Mouse (Mus musculus): Measurements from ENCODE around the gene Ccdc51. TPM values are rescaled to one million over a fixed set of nuclear protein-coding genes. Genes with fewer than 3 reads are reported as not detected.

Gene Ccdc51
- polyA plus RNA-seq, 1 experiment from 2014 or later: 10.6 TPM

DNA sequence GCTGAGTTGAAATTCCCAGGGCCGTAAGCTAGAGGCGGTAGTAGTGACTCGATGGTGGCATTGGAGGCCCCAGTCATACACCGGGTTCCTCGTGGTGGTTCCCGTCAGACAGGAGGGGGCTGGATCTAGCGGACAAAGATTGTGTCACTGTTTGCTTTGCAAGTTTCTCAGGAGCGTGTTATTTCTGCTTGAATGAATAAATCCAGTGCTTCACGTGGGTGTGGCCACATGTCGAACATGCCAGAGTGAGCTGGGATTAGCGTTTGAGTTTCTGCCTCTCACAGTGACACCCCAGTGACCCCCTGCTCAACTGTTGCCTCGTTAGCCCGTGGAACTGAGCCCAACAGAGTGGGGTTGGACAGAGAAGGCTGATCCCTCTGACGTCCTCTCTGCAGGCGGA is 8.2 kb downstream of the Ccdc51 start:
- no peak for TF ChIP-seq CTCF (IDR thresholded peaks at IDR 0.05; ENCODE audit: low read depth)
- no peaks in the 10 kb centered on the region for H3K9me3 ChIP-seq (ENCODE audit: low read depth, low read length)
- no peaks in the 10 kb centered on the region for H3K27me3 ChIP-seq (ENCODE audit: insufficient read depth, low read length)
- no peak overlapping the region for H3K4me3 ChIP-seq (ENCODE audit: low read depth, low read length)
- peaks cover 13% of the 10 kb centered on the region; the same call in 1 of the 2 replicates for H3K36me3 ChIP-seq (ENCODE audit: insufficient read depth)
- WGBS: 55% methylated on average over 15 of the region's 15 CpGs
- H3K4me1 ChIP-seq (ENCODE audit: insufficient read depth): peaks cover 14% of the 10 kb centered on the region
- H3K27ac ChIP-seq (ENCODE audit: low read depth): 0 out of 2 replicates have a peak overlapping the region, but pooled peaks have one; percentile 12
- no peak overlapping the region for H3K4me2 ChIP-seq
- H3K9ac ChIP-seq: no peak overlapping the region
- ATAC-seq (ENCODE audit: insufficient read depth) (no peak), DNase-seq (peak; percentile 21)

- peaks cover 14% of the 10 kb centered on the region for H3K4me1 ChIP-seq (ENCODE audit: insufficient read depth)
- DNase-seq: no peak
- WGBS: 81% methylated on average over 8 of the region's 8 CpGs
- no peak overlapping the region for H3K9ac ChIP-seq
- TF ChIP-seq CTCF (IDR thresholded peaks at IDR 0.05; ENCODE audit: low read depth): no peak
- H3K27ac ChIP-seq (ENCODE audit: low read depth): no peak overlapping the region
- H3K4me2 ChIP-seq: no peak overlapping the region
- peaks cover 13% of the 10 kb centered on the region; the same call in 1 of the 2 replicates for H3K36me3 ChIP-seq (ENCODE audit: insufficient read depth)
- H3K9me3 ChIP-seq (ENCODE audit: low read depth, low read length): no peaks in the 10 kb centered on the region
- H3K27me3 ChIP-seq (ENCODE audit: insufficient read depth, low read length): no peaks in the 10 kb centered on the region
- H3K4me3 ChIP-seq (ENCODE audit: low read depth, low read length): no peak overlapping the region
- ATAC-seq (ENCODE audit: insufficient read depth): no peak
These were observed 9.5 kb downstream of the Ccdc51 start for GRCm38 (mm10) chr9:109091802-109092201.

GRCm38 (mm10) chr9:109092799-109093198 is 10.5 kb downstream of the Ccdc51 start:
- ATAC-seq (ENCODE audit: insufficient read depth) (no peak), DNase-seq (no peak)
- H3K4me3 ChIP-seq (ENCODE audit: low read depth, low read length): no peak overlapping the region
- no peak overlapping the region for H3K9ac ChIP-seq
- H3K9me3 ChIP-seq (ENCODE audit: low read depth, low read length): no peaks in the 10 kb centered on the region
- peaks cover 13% of the 10 kb centered on the region; the same call in 1 of the 2 replicates for H3K36me3 ChIP-seq (ENCODE audit: insufficient read depth)
- no peak overlapping the region for H3K27ac ChIP-seq (ENCODE audit: low read depth)
- WGBS: 42% methylated on average over 6 of the region's 6 CpGs
- H3K4me2 ChIP-seq: no peak overlapping the region
- H3K4me1 ChIP-seq (ENCODE audit: insufficient read depth): peaks cover 17% of the 10 kb centered on the region
- no peak for TF ChIP-seq CTCF (IDR thresholded peaks at IDR 0.05; ENCODE audit: low read depth)
- H3K27me3 ChIP-seq (ENCODE audit: insufficient read depth, low read length): no peaks in the 10 kb centered on the region

GRCm38 (mm10) chr9:109093786-109094552 is 11.7 kb downstream of the Ccdc51 start:
- peak overlapping the region; percentile 98; the same call in 1 of the 2 replicates for H3K9ac ChIP-seq
- WGBS: 7% methylated on average over 11 of the region's 11 CpGs

DNA sequence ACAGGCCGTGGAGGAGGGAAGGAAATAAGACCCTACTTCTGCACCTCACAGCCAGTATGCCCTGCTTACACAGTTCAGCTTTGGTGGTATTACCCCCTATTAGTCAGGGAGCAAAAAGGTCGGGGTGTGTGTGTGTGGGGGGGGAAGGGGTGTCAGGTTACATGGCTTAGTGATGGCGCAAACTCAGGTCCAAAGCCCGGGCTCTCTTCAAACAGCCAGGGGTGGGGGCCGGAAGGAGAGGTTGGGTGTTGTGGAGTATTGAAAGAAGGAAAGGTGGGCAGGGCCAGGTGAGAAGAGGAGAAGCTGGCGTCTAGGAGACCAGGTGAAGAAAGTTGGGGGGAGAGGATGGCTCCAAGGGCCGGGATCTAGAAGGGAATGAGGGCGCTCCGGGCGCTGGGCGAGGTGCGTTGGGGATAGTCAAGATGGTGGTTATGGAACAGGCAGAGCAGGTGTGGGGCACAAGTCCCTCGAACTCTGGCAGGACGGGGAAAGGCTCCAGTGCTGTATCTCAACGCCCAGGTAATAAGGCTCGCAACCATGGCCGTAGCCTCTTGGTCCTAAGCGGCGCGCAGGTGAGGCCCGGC is 12.4 kb downstream of the Ccdc51 start:
- Histone ChIP-seq H3K9me3 (ENCODE audit: low read depth, low read length) (no peaks in the 10 kb centered on the region), H3K4me3 (ENCODE audit: low read depth, low read length) (peak overlapping the region; percentile 72), H3K4me2 (peak overlapping the region; percentile 87), H3K27me3 (ENCODE audit: insufficient read depth, low read length) (no peaks in the 10 kb centered on the region), H3K27ac (ENCODE audit: low read depth) (peak overlapping the region; percentile 99), H3K9ac (peak overlapping the region; percentile 98), H3K36me3 (ENCODE audit: insufficient read depth) (peaks cover 10% of the 10 kb centered on the region; the same call in 1 of the 2 replicates), H3K4me1 (ENCODE audit: insufficient read depth) (peaks cover 32% of the 10 kb centered on the region)
- ATAC-seq (ENCODE audit: insufficient read depth) (peak; percentile 11), DNase-seq (peak; percentile 67)
- WGBS: 2% methylated on average over 21 of the region's 21 CpGs
- TF ChIP-seq CTCF (IDR thresholded peaks at IDR 0.05; ENCODE audit: low read depth): no peak

More at GRCm38 (mm10) chr9:109093786-109094552, 11.7 kb downstream of the Ccdc51 start:
- Histone ChIP-seq H3K9me3 (ENCODE audit: low read depth, low read length) (no peaks in the 10 kb centered on the region), H3K4me3 (ENCODE audit: low read depth, low read length) (peak overlapping the region; percentile 72), H3K4me2 (peak overlapping the region; percentile 87), H3K27me3 (ENCODE audit: insufficient read depth, low read length) (no peaks in the 10 kb centered on the region), H3K27ac (ENCODE audit: low read depth) (peak overlapping the region; percentile 99), H3K36me3 (ENCODE audit: insufficient read depth) (peaks cover 13% of the 10 kb centered on the region; the same call in 1 of the 2 replicates), H3K4me1 (ENCODE audit: insufficient read depth) (peaks cover 28% of the 10 kb centered on the region)
- no peak; the same call in 1 of the 2 replicates for ATAC-seq (ENCODE audit: insufficient read depth)
- no peak for TF ChIP-seq CTCF (IDR thresholded peaks at IDR 0.05; ENCODE audit: low read depth)
- peak; percentile 55 for DNase-seq

GRCm38 (mm10) chr9:109095137-109095982 is 13.1 kb downstream of the Ccdc51 start, which contains the start of gene Plxnb1:
TSS of gene Plxnb1 (plus strand) at chr9:109095389.
- Histone ChIP-seq H3K4me2 (peak within 1 kb of the TSS; percentile 87), H3K9me3 (ENCODE audit: low read depth, low read length) (no peaks in the 10 kb centered on the region), H3K4me1 (ENCODE audit: insufficient read depth) (peaks cover 32% of the 10 kb centered on the region), H3K9ac (peak within 1 kb of the TSS; percentile 98), H3K27ac (ENCODE audit: low read depth) (peak within 1 kb of the TSS; percentile 99), H3K4me3 (ENCODE audit: low read depth, low read length) (peak within 1 kb of the TSS; percentile 72), H3K36me3 (ENCODE audit: insufficient read depth) (peaks cover 13% of the 10 kb centered on the region), H3K27me3 (ENCODE audit: insufficient read depth, low read length) (no peaks in the 10 kb centered on the region)
- ATAC-seq (ENCODE audit: insufficient read depth) (peak; percentile 57), DNase-seq (peak; percentile 88)
- WGBS: under 1% methylated on average over 89 of the region's 102 CpGs
- no peak for TF ChIP-seq CTCF (IDR thresholded peaks at IDR 0.05; ENCODE audit: low read depth)
